Mouse (Mus musculus): Measurements from ENCODE around the gene Prdm11. TPM values are rescaled to one million over a fixed set of nuclear protein-coding genes. Genes with fewer than 3 reads are reported as not detected.

The Prdm11 gene
- polyA plus RNA-seq, 1 experiment, result 7.6 TPM

- Histone ChIP-seq H3K4me3 (replicated peaks; ENCODE audit: control insufficient read depth, low read depth, low read length) (no peak overlapping the region), H3K4me1 (ENCODE audit: control insufficient read depth, insufficient read depth, low read length) (no peaks in the 10 kb centered on the region; the same call in 1 of the 2 replicates), H3K27ac (ENCODE audit: control insufficient read depth, insufficient read depth, low read depth, low read length, poor library complexity) (no peak overlapping the region)
- WGBS, result 68% methylated on average over 7 of the region's 7 CpGs
- TF ChIP-seq POLR2A (IDR thresholded peaks at IDR 0.05; ENCODE audit: borderline replicate concordance, control insufficient read depth, low read depth, low read length), result no peak
- TF ChIP-seq CTCF (IDR thresholded peaks at IDR 0.05; ENCODE audit: control insufficient read depth, insufficient read depth, low read length), result no peak
These were observed 5.1 kb downstream of the Prdm11 start for GRCm38 (mm10) chr2:93040841-93041240.

- 91% methylated on average over 5 of the region's 5 CpGs for WGBS
- TF ChIP-seq POLR2A (IDR thresholded peaks at IDR 0.05; ENCODE audit: borderline replicate concordance, control insufficient read depth, low read depth, low read length) (no peak), CTCF (IDR thresholded peaks at IDR 0.05; ENCODE audit: control insufficient read depth, insufficient read depth, low read length) (no peak)
- H3K4me3 ChIP-seq (replicated peaks; ENCODE audit: control insufficient read depth, low read depth, low read length), result no peak overlapping the region
- no peak overlapping the region for H3K27ac ChIP-seq (ENCODE audit: control insufficient read depth, insufficient read depth, low read depth, low read length, poor library complexity)
- H3K4me1 ChIP-seq (ENCODE audit: control insufficient read depth, insufficient read depth, low read length), result no peaks in the 10 kb centered on the region
These were observed 6.3 kb downstream of the Prdm11 start for GRCm38 (mm10) chr2:93039706-93040105.

DNA sequence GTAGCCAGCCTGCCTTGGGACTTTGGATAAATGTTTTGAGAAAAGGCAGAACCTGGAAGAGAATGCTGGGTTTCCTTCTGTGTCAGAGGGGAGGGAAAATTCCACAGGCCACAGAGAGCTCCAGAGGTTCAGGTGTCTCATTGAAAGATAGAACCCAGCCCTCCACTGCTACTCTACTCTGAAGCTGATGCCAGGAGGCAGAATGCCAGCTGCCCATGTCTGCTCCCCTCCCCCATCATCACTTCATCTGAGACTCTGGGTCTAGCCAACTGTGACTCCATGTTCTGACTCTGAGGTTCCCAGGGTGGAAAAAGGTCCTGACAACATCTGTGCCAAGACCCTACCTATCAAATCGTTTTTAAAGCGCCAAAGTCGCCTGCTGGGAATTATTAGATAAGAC, 6.9 kb downstream of the Prdm11 start:
- no peak overlapping the region for H3K4me3 ChIP-seq (replicated peaks; ENCODE audit: control insufficient read depth, low read depth, low read length)
- TF ChIP-seq POLR2A (IDR thresholded peaks at IDR 0.05; ENCODE audit: borderline replicate concordance, control insufficient read depth, low read depth, low read length) (no peak), CTCF (IDR thresholded peaks at IDR 0.05; ENCODE audit: control insufficient read depth, insufficient read depth, low read length) (no peak)
- WGBS, result 67% methylated on average over 3 of the region's 3 CpGs
- no peak overlapping the region for H3K27ac ChIP-seq (ENCODE audit: control insufficient read depth, insufficient read depth, low read depth, low read length, poor library complexity)
- no peaks in the 10 kb centered on the region for H3K4me1 ChIP-seq (ENCODE audit: control insufficient read depth, insufficient read depth, low read length)

DNA sequence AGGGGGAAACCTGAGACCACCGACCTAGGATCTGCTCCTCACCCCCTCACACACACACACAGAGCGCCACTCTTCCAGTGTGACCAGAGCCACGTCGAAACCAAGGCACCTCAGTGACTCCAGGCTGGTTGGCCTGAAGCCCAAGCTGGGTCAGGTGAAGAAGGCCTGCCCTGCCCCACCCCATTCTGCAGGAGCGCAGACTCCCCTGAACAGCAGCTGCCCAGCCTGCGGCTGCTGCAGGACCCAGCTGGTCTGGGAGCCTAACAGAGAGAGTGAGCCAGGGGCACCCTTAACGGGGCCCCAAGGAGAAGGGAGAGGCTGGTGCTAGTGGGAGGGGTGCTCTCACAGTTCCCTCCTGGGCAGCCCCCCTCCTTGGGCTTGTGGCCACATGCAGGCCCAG, 10.3 kb downstream of the Prdm11 start:
- Histone ChIP-seq H3K4me3 (replicated peaks; ENCODE audit: control insufficient read depth, low read depth, low read length) (no peak overlapping the region), H3K4me1 (ENCODE audit: control insufficient read depth, insufficient read depth, low read length) (no peaks in the 10 kb centered on the region), H3K27ac (ENCODE audit: control insufficient read depth, insufficient read depth, low read depth, low read length, poor library complexity) (no peak overlapping the region)
- 38% methylated on average over 7 of the region's 7 CpGs for WGBS
- TF ChIP-seq CTCF (IDR thresholded peaks at IDR 0.05; ENCODE audit: control insufficient read depth, insufficient read depth, low read length) (no peak), POLR2A (IDR thresholded peaks at IDR 0.05; ENCODE audit: borderline replicate concordance, control insufficient read depth, low read depth, low read length) (no peak)

DNA sequence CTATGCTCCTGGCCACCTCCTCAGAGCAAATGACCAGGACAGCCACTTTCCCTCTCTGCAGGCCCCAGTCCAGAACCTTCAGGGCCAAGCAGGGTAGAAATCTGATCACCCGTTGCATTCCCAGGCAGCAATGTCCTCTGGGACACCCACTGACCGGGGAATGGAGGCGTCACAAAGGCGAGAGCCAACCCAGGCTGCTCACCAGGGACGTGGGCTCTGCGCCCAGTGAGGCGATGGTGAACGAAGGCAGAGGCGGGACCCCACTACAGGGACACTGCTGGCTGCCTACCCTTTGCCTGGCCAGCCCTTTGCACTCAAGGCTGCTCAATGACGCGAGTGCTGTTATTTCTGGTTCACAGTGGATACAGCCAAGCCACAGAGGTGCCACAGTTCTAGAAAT, 13.3 kb downstream of the Prdm11 start:
- 86% methylated on average over 11 of the region's 11 CpGs for WGBS
- TF ChIP-seq CTCF (IDR thresholded peaks at IDR 0.05; ENCODE audit: control insufficient read depth, insufficient read depth, low read length) (no peak), POLR2A (IDR thresholded peaks at IDR 0.05; ENCODE audit: borderline replicate concordance, control insufficient read depth, low read depth, low read length) (no peak)
- Histone ChIP-seq H3K4me3 (replicated peaks; ENCODE audit: control insufficient read depth, low read depth, low read length) (no peak overlapping the region), H3K27ac (ENCODE audit: control insufficient read depth, insufficient read depth, low read depth, low read length, poor library complexity) (no peak overlapping the region), H3K4me1 (ENCODE audit: control insufficient read depth, insufficient read depth, low read length) (no peaks in the 10 kb centered on the region)

- WGBS, result 83% methylated on average over 8 of the region's 8 CpGs
- TF ChIP-seq POLR2A (IDR thresholded peaks at IDR 0.05; ENCODE audit: borderline replicate concordance, control insufficient read depth, low read depth, low read length) (no peak), CTCF (IDR thresholded peaks at IDR 0.05; ENCODE audit: control insufficient read depth, insufficient read depth, low read length) (no peak)
- no peak overlapping the region for H3K4me3 ChIP-seq (replicated peaks; ENCODE audit: control insufficient read depth, low read depth, low read length)
- H3K4me1 ChIP-seq (ENCODE audit: control insufficient read depth, insufficient read depth, low read length), result no peaks in the 10 kb centered on the region
- H3K27ac ChIP-seq (ENCODE audit: control insufficient read depth, insufficient read depth, low read depth, low read length, poor library complexity), result no peak overlapping the region
These were observed 13.9 kb downstream of the Prdm11 start for GRCm38 (mm10) chr2:93032049-93032448.

DNA sequence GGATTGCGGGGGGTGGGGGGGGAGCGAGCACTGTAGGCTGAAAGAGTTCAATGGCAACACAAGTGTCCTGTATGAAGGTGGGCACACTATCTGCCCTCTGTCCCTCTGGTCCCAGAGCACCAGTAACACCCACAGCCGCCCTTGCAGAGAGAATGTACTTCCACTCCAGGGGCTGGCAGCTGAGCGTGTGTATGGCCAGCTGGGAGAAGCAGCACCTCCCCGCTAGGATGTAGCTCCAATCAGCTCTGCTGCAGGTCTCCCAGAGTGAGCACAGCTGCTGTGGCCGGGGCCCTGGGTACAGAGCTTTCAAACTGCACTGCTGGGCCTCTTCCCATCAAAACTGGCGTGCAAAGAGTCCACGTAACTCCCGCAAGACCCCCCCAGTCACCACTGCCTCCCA, 14.9 kb downstream of the Prdm11 start:
- H3K4me3 ChIP-seq (replicated peaks; ENCODE audit: control insufficient read depth, low read depth, low read length), result no peak overlapping the region
- 58% methylated on average over 9 of the region's 9 CpGs for WGBS
- no peak overlapping the region for H3K27ac ChIP-seq (ENCODE audit: control insufficient read depth, insufficient read depth, low read depth, low read length, poor library complexity)
- TF ChIP-seq CTCF (IDR thresholded peaks at IDR 0.05; ENCODE audit: control insufficient read depth, insufficient read depth, low read length) (no peak), POLR2A (IDR thresholded peaks at IDR 0.05; ENCODE audit: borderline replicate concordance, control insufficient read depth, low read depth, low read length) (no peak)
- H3K4me1 ChIP-seq (ENCODE audit: control insufficient read depth, insufficient read depth, low read length), result no peaks in the 10 kb centered on the region

DNA sequence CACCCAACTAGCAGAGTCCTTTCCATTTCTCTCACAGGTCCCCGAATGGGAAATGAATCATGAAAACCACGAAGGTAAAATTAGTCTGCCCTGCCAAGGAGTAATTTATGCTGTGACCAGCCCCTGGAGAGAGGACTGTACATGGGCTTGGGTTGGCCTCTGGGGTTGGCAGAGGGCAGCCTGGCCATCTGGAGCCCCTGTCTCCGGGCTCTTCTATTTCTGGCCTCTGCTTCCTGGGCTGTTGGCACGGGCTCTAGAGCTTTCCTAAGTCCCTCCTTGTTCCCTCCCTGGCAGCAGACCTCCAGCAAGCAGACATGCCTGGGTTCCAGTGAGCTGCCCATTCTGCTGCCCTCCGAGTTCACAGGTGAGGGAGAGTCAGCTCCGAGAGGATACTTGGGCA, 15.9 kb downstream of the Prdm11 start:
- Histone ChIP-seq H3K4me1 (ENCODE audit: control insufficient read depth, insufficient read depth, low read length) (no peaks in the 10 kb centered on the region), H3K4me3 (replicated peaks; ENCODE audit: control insufficient read depth, low read depth, low read length) (no peak overlapping the region), H3K27ac (ENCODE audit: control insufficient read depth, insufficient read depth, low read depth, low read length, poor library complexity) (no peak overlapping the region)
- TF ChIP-seq CTCF (IDR thresholded peaks at IDR 0.05; ENCODE audit: control insufficient read depth, insufficient read depth, low read length) (no peak), POLR2A (IDR thresholded peaks at IDR 0.05; ENCODE audit: borderline replicate concordance, control insufficient read depth, low read depth, low read length) (no peak)
- WGBS, result 21% methylated on average over 6 of the region's 6 CpGs
